In the genomic region with DNA sequence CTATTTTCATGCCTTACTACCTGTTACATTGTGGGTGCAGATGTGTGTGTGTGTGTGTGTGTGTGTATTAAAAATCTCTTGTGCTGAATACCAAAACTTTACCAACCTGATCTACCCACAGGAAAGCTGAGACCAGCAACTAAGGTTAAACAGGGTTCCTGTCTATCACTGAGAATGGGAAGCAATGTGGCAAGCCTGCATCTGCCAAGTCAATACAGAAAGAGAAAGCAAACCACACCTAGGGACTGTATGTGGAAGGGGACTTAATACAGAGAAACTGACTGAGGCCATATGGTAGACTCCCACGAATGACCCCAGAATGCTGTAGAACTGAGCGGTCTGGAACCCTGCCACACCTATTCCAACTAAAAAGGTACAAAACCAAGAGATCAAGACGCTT, we compare ENCODE assay signal across 15 mouse cellular contexts.
"Had no signal": no experiment of that assay in that cellular context is flagged by ENCODE, and none has a peak within 500 bp of the region (broad histone marks: within the 10 kb centered on the region; RNA-seq: fewer than 3 reads in every experiment).

No protein-coding gene starts in this region.

- H3K4me3 ChIP-seq: intestine, embryonic 15.5 days; limb, embryonic 13.5 days; midbrain, embryonic 13.5 days; myocyte; neural tube, embryonic 15.5 days; stomach, embryonic 15.5 days had no signal

- H3K27me3 ChIP-seq: intestine, embryonic 15.5 days; midbrain, embryonic 13.5 days; neural tube, embryonic 15.5 days; stomach, embryonic 15.5 days had no signal

- ATAC-seq: intestine, embryonic 15.5 days; midbrain, embryonic 13.5 days had no signal

- H3K4me2 ChIP-seq: intestine, embryonic 15.5 days; limb, embryonic 13.5 days; midbrain, embryonic 13.5 days; neural tube, embryonic 15.5 days; stomach, embryonic 15.5 days had no signal

- H3K36me3 ChIP-seq: intestine, embryonic 15.5 days; limb, embryonic 13.5 days; midbrain, embryonic 13.5 days; neural tube, embryonic 15.5 days; stomach, embryonic 15.5 days had no signal

- H3K27ac ChIP-seq: intestine, embryonic 15.5 days; limb, embryonic 13.5 days; liver, embryonic 14.5 days; midbrain, embryonic 13.5 days; neural tube, embryonic 15.5 days; stomach, embryonic 15.5 days had no signal

- H3K9me3 ChIP-seq: intestine, embryonic 15.5 days; limb, embryonic 13.5 days; midbrain, embryonic 13.5 days; neural tube, embryonic 15.5 days; stomach, embryonic 15.5 days had no signal

- DNase-seq: kidney, adult 2 months; kidney, postnatal 25 days; lung, adult 18-20 months; retina, postnatal 1 day; right cerebral cortex, postnatal 4 days; spleen, adult 18-20 months; thymus, adult 2 months; thymus, postnatal 25 days had no signal

- H3K9ac ChIP-seq: intestine, embryonic 15.5 days; limb, embryonic 13.5 days; liver, embryonic 14.5 days; midbrain, embryonic 13.5 days; neural tube, embryonic 15.5 days; stomach, embryonic 15.5 days had no signal
